Mouse (Mus musculus) activated CD4-positive, CD25-positive, alpha-beta regulatory T cell, adult 4 months (primary cell): ENCODE data around the gene Lrmda. TPM values are rescaled to one million over a fixed set of nuclear protein-coding genes. Genes with fewer than 3 reads are reported as not detected.

Experiments
- ATAC-seq: one replicate; pipeline ENCODE4 v1.8.0; 2017
- polyA plus RNA-seq, 2 experiments: library from polyadenylated mRNA; unstranded; fragments of 100-300 nt; shearing (Covaris generic); gene quantifications; one replicate each; pipeline ENCODE4 v1.2.1; 2017

The Lrmda gene
- polyA plus RNA-seq, 2 experiments from 2014 or later, result not detected

DNA sequence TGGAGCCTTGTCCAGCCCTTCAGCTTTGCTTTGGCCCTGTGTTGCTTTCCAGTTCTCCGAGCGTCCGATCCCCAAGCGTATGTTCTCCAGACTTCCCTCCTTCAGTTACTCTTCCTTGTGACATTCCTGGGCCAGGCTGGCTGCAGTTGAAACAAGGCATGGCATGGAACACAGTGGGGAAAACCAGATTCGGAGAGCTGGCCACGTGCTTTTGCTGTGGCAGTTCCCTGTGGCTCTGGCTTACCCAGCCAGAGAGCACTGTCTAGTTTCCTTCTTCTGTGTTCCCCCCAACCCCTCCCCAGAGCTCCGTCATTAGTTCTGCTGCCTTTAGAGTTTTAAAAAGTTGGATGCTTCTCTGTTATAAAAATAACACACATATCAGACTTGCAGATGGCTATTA, 147.8 kb downstream of the Lrmda start:
- ATAC-seq, result no peak

DNA sequence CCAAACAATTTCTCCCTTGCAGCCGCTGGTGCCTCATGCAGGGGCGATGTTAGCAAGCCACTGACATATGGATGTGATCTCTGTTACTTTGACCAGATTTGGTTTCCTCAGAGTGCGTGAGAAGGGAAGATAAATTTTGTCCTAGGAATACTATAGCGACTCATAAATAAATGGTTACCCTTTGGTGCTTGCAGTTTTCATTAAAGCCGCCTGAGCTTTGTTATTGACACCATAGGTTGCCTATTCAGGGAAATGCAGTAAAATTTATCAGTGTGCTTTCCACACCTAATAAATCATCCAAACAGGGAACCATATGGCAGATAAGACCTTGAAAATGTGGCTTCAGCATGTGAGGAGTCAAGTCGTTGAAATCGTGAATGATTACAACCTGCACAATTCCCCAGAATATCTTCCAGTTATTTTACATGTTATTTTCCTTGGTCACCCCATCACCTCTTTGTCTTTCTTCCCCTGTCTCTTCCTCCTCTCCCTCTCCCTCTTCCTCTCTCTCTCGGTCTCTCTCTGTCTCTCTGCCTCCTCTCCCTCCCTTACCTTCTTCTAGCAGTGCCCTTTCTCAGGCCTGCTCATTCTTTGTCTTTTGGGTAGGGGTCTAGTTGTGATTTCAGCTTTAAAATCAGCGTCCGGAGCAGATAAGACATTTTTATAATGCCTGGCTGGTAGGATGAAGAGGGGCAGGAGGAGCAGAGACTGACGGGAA, 148.7 kb downstream of the Lrmda start:
- no peak for ATAC-seq

DNA sequence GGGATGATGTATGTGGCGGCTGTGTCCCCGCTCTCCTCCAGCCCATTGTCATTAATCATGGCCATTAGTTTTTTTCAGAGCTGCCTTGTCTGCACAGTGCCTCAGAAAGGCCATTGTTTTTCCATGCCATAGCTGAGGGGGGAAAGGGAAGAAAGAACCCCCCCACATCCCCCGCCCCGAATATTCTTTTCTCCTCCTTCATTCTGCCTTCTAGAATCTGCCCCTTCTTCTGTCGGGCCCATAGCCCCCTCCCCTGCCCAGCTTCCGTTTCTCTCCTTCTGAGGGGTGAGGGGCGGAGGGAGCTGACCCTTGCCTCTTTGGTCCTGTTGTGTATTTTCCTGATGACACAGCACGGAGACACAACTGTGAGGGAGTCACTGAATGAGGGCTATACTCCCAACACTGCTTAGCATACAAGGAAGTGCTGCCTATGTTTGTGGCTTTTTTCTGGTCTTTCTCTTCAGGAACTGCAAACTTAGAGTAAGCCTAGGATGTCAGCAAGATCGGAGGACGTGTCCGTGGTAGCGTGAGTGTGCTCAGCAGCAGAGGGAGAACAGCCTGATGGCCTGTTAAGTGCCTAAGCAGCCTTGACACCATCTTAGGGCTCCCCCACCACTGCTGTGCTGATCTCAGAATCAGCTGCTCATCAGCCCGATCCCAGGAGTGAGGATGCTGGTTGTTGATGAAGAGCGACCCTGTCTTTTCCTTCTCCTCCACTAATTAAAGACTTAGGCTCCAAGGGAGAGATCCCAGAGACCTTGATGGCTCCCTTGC, 149.5 kb downstream of the Lrmda start:
- no peak for ATAC-seq

DNA sequence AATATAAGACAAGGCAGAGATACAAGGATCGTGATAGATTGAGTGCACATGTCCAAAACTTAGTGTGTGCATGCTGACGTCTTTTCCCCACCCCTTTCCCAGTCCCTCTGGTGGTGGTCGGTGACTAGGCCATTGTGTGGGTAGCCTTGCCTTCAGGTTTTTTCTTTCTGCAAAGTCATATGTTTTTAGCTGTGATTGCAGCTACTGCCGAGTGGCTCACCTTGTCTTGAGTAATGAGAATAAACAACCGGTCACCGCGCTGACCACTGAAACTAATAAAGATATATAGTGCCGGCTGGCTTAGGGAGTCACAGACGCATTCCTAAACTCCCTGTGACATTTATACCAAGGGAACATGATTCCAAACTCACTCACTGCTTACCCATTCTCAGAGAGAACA, 155.2 kb downstream of the Lrmda start:
- no peak for ATAC-seq

DNA sequence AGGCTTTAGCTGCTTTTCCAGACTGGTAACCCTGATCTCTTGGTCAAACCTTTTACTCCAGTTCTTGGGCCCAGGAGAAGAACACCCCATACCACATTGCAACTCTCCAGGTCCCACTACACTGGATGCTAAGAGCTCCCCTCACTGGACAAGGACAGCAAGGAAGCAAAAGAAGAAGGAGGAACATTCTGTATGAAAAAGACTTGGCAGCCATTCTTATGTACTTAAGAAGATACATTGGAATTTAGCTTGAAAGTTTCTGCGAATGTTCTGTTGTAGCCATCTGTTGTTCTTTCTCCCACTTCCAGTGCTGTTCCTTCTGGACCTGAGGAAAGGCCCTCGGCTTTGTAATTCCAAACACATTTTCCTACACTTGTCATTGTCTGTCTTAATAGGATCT, 160.2 kb downstream of the Lrmda start:
- ATAC-seq, result no peak

DNA sequence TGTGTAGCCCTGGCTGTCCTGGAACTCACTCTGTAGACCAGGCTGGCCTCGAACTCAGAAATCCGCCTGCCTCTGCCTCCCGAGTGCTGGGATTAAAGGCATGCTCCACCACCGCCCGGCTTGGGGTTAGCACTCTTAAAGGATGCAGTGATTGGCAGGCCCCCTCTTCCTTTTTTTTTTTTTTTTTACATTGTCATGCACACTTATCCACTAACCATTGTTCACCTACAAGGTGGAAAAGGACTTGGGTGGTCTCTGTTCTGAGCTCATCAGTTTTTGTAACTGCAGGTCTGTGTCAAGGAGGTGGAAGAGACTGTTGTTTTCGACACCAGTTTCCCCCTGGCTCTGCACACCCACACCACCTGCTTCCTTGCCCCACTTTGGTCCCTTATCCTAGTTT, 162.0 kb downstream of the Lrmda start:
- no peak for ATAC-seq

DNA sequence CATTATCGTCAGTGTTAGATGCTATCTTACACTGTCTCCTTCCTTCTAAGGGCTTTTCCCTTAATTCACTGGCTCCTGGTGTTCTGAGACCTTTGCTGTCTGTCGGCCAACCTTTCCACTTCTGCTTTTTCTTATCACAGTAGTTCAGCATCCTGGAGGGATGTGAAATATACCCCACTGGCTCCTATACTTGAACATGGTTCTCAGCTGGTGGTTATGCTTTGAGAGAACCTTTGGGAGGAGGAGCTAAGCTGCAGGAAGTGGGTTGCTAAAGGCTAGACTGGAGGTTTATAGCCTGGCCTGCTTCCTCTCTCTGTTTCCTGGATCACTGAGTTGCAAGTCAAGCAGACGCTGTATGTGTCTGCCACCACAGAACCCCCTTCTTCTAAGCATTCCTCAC, 163.7 kb downstream of the Lrmda start:
- peak; percentile 76 for ATAC-seq

DNA sequence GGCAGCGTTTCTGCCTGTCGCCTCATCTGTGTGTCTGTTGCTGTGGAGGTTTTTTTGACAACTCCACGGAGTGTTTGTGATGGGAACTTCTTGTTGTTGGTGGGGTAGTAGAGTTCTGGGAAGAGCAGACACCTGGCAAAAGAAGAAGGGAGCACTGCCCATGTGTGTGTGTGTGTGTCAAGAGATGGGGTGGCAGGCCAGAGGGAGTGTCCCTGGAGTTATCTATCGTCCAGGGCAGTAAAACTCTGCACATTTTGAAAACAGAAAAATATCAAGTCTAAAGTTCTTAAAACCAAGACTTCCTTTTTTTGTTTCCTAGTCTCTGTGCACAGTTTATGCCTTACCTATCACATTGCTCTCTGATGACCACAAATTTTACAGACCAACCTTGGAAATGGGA, 165.9 kb downstream of the Lrmda start:
- ATAC-seq, result no peak

DNA sequence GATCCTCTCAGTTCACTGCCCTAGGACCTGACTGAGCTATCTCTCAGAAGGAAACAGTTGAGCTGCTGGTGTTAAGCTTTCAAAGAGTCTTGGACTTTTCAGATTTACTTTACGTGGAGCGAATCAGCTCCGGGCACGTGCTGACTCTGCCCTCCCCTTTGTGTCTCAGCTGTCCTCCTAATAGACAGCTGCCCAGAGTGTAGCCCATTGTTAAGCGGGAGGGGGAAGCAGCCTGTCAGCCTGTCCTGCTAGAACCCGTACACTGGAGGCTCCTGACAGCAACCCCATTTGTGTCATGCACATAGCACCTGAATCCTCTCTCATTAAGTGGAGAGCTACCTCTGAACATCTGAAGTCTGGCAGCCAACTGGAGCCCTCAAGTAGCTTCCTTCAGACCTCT, 170.6 kb downstream of the Lrmda start:
- no peak for ATAC-seq

DNA sequence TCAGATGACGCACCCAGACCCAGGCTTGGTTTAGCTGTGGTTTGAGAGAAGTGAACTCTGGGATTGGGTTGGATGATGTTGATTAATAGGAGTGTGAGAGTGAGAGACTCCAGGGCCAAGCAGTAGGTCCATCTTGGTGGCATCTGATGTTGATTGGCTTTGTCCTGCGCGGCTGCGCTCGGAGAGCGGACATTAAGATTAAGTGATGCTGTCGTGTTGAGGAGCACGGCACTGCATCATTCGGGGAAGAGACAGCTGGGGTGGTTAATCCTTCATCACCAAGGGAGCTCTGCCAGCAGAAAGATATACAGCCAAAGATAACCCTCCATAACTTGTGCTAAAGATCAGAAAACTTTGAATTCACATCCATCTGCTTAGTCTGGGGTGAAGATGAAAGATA, 172.7 kb downstream of the Lrmda start:
- ATAC-seq, result no peak

DNA sequence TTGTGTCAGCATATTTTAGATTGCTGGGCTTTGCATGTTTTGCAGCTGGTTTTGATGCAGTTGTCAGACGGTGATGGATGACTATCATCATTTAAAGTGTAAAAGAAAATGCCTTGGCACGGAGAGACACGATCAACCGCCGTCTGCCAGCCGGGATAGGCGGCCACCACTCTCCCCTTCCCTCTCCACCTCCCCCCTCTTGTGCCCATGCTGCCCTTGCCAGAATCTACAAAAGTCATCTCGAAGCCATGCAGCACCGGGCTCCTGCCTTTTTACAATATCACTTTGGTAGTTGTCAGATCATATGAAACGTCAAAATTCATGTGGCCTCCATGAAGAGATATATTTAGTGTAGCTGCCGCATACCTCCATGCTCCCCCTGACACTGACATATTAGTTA, 178.5 kb downstream of the Lrmda start:
- ATAC-seq, result no peak

DNA sequence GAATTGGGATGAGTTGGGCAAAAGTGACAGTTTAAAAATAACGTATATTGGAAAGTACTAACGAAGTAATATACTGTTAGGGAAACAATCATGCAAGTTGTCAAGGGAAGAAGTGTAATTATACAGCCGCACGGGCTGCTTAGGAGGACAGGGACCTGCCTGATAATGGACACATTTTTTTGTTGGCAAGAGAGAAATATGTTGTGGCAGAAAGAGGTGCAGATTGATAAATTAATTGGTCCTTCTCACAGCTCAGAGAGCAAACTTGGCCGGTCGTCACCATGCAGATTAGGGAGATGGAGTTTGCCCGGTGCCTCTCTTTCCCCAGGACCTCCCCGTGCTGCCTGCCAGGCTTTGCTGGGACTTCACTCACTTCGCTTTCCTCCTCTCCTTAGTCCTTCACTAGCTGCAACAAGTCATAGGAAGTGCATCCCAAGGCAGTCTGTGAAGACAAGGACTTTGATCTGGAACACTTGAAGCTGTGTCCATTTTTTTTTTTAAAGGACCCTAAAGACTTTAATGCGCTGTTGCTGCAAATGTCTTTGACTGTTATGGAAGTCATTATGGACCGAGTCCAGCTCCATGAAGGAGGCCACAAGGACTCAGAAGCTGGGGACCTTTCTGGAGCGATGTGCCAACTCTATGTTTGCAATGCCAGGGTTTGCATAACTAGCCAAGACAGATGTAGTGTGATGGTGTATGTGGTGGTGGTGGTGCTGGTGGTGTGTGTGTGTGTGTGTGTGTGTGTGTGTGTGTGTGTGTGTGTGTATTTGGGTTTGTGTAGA, 179.3 kb downstream of the Lrmda start:
- ATAC-seq, result no peak

DNA sequence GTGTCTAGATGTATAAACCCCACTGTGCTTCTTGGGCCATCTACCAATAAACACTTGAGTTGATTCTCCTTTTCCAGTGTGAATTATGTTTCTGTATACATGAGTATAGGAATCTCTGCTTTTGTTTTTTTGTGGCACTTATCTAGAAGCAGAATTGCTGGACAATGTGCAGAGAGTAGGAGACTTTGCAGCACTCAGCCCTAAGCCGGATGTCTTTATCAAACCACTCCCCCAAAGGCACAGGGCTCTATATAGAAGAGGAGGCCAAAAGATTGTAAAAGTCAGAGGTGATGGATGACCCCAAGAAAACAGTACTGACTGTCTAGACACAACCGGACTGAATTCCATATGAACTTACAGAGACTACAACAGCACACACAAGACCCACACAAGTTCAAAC, 182.2 kb downstream of the Lrmda start:
- no peak for ATAC-seq

DNA sequence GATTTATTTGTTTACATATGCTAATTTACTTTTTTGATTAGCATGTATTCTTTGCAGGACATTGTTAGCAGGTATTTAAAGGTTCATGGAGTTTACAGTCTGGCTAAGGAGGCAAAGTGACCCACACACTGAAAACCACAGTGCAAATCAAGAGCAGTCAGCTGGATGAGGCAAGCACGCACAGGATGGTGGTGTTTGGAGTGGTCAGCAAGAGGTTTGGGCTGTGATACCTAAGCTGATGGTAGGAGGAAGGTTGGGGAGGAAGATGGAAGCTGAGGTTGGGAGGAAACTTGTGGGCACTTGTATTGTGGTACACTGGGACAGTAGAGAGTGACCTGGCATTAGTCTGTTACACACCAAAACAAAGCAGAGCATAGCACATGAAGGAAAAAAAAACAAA, 191.1 kb downstream of the Lrmda start:
- no peak for ATAC-seq

DNA sequence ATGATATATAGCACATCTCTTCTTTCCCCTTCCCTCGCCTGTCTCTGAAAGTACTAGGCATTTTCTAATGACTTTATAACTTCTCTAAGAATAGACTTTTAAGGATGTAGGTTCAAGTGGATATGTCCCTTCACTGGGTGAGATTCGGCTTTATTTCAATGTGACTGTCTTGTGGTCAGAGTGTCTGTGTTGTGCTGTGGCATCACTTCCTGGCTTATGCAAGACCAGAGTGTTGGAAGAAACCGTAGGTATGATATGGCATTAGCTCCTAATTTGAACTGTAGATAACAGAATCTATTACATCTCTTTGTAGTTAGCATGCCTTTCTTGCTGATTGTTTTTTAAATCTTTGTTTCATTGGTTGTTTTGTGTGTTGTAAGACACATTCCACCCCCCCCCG, 198.7 kb downstream of the Lrmda start:
- ATAC-seq, result no peak

DNA sequence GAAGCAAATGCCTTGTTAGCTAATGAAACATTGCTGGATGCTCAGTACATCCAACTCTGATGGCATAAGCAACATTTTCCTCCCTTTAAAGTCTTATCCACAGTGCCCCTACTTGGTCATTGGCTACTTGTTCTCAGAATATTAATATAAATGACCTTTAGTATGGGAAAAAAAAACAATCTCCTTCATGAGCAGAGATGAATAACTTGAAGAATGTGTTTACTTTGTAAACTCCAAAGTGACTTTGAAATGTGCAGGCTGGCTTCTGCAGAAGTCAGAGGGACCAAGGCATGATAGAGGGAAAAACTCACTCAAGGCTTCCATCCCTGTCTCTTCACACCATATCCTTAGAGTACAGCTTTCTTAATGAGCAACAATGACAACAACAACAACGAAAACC, 202.5 kb downstream of the Lrmda start:
- ATAC-seq, result no peak

DNA sequence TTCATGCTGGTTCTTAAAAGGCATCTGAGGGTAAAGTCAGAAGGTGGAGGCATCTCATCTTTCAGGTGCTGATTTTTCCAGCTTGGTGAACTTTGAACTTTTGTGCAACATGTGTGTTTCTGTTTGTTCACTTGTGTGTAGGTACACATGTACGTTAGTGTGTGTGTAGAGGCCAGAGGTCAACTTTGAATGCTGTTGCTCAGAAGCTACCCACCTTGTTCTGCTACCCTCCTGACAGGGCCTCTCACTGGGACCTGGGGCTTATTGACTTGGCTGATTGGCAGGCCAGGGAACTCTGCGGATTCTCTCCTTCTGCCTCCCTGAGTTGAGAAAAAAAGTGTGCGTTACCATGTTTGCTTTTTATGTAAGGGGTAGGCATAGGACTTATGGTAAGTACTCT, 203.1 kb downstream of the Lrmda start:
- ATAC-seq, result no peak

DNA sequence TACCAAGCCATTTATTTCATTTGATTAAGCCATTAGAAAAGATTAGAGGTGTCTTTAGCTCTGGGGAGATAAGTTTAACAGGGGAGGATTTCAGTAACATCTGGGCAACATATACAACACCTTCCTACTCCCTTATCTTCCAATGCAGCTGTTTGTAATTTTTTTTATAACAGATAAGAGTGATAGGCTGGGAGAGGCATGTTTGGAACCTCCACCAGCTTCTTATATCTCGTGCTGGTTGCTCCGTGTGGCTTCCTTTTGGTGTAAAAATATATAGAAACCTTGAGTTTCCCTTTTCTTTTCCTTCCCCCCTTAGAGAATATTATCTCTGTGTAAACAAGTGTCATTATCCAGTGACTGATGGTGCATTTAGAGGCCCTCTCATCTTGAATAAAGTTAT, 206.7 kb downstream of the Lrmda start:
- ATAC-seq, result no peak

DNA sequence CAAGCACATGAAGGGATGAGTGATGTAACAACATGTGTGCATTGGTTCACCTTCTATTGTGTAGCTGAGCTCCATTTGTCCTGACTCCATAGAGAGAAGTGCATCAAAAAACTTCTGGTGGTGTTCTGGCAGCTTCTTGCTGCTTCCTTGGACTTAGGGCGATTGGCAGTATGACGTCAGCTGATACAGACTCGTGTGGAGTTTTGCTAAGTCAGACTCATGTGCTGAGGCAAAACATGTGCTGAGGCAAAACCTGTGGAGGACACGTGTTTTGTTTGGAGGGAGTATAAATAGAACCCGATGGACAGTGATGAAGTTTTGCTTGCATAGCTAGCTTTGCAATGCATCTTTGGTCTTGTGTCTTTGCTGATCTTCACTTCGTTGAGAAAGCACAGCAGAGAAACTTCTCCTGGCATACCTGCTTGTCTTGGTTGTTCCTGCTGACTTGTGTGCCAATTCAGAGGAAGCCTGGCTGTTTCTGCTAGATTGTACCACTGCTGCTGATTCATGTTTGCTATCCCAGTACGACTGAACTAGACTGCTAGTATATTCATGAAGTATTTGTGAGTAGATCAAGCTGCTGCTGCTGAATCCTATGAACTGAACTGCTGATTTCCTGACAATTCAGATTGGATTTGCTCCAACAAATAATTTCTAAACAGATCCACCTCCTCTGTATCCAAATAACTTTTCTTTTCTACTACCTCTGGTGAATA, 208.9 kb downstream of the Lrmda start:
- no peak for ATAC-seq

DNA sequence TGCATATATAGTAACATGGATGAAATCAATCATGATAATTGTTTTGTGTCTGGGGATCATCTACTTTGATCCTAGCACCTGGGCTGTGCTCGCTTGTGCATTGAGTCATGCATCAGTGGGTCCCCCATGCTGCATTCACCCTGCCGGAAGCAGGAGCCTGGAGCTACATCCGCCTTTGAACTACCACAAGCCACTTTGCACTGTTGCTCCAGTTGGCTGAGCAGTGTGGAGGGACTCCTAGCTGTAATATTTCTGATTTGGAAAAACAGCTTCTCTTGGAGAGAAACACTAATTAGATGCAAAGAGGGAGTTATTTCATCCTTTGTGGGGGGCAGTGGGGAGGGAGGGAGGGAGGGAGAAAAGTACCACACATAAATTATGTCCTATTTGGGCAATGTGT, 220.8 kb downstream of the Lrmda start:
- ATAC-seq, result no peak

DNA sequence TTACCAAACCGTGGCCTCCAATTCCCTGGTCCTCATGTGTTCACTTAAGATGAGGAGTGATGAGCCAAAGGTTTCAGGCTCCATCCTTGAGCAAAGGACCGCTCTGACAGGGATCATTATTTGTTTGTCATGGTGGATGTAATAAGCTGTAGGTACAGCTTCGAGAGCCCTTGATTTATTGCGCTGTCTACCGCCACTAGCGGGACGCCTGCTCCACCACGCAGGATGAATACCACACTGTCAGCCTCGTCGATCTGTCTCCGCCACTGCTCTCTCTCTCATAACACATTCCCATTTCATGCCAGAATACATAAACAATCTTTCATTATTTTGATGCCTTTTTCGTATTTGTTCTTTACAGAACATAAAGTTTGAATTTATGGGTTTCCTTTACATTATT, 235.9 kb downstream of the Lrmda start:
- no peak for ATAC-seq

DNA sequence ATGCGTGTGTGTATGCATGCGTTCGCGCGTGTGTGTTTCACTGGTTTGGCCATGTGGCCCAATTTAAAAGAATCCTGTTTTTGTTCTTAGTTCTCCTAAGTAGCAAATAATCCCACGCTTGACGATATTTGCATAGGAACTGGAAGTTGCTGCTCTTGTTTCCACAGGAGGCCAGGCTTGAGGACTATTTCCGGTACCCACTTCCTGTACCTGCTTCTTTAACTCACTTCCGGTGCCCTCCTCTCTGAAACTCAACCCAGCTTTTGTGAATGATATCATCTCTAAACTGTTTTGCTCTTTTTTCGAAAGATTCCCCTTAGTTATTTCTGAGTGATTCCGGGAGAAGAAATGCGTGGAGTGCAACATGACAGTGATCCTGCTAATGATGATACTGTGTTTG, 236.8 kb downstream of the Lrmda start:
- ATAC-seq, result no peak

DNA sequence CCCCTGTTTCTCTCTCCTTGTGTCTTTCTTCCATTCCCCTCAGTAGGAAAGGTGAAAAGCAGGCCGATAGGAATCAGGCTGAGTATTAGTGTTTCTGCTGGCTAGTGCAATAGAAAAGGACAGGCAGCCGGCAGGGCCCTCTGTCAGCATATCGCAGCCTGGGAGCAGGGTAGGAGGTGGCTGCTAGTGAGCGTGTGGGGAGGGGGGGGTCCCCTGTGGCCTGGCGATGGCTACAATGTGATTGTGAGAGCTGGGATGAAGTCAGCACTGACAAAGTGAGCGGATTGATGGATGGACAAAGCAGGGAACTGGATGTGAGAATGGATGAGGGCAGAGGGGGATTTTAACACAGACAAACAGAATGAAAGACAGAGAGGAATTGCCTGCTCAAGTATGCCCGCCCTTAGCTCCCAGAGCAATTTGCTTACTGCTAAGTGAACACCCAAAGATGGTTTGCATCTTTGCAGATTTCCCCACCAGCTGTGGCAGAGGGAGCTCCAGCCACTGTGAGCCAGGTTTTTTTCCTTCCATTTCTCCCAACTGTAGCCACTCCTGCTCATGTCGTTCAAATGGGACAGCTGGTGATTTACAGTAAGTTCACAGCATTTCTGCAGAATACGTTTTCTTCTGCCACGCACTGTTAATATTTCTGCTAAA, 240.0 kb downstream of the Lrmda start:
- ATAC-seq, result no peak
